In the genomic region with DNA sequence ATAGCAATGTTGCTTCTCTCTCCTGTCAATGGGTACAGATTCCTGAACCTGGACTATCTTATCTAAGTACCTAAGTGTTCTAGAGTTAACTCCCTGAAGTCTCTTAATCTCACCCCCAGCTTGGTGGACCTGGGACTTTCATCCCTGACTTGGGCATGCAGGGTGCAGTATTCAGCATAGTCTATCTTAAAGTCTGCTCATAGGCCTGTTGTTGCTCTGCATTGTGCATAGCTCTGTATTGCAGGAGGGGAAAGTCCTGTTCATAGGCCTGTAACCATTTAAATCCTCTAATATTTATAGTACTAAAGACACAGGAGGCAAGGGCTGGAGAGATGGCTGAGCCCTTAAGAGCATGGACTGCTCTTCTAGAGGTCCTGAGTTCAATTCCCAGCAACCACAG, we compare ENCODE assay signal across 8 mouse cellular contexts. TPM values are rescaled to one million over a fixed set of nuclear protein-coding genes. Genes with fewer than 3 reads are reported as not detected.
"Had no signal": no experiment of that assay in that cellular context is flagged by ENCODE, and none has a peak within 500 bp of the region (broad histone marks: within the 10 kb centered on the region; RNA-seq: fewer than 3 reads in every experiment).

No protein-coding gene starts in this region.

RNA-seq across cellular contexts. Expression of a gene that starts 5.6 kb away (rescaled TPM):
- polyA plus RNA-seq: macrophage had no signal

RNA-seq across cellular contexts. Expression of a gene that starts 27.5 kb away (rescaled TPM):
- polyA plus RNA-seq: limb, embryonic 10.5 days; limb, embryonic 11.5 days; limb, embryonic 12.5 days; limb, embryonic 15.5 days; macrophage; midbrain, embryonic 10.5 days; midbrain, embryonic 11.5 days; neural tube, embryonic 11.5 days had no signal
